Mouse (Mus musculus) forebrain, embryonic 10.5 days (tissue): ENCODE results near the gene Tubb5. TPM values are rescaled to one million over a fixed set of nuclear protein-coding genes. Genes with fewer than 3 reads are reported as not detected.
A peak's percentile ranks its signal among the peaks of the same experiment; 100 is the strongest.
"Not testable (repeated sequence)": the region's sequence is repeated elsewhere in the genome, so short reads cannot be mapped to it uniquely, and the experiment has no call there.

Experiments
- DNase-seq: peaks from one replicate; pipeline ENCODE4 v3.0.0-alpha.2; 2017; ENCODE audit warnings: low spot score; ENCODE audit errors: extremely low spot score
- H3K27ac ChIP-seq: fragments of 300-500 bp; sonication (generic); 2 replicates; pipeline ENCODE4 v1.5.1; 2016; ENCODE audit warnings: mild to moderate bottlenecking
- H3K27me3 ChIP-seq: fragments of 300-500 bp; sonication (generic); 2 replicates; pipeline ENCODE4 v1.6.1; 2016; ENCODE audit warnings: mild to moderate bottlenecking; ENCODE audit not compliant: poor library complexity, severe bottlenecking
- H3K36me3 ChIP-seq: fragments of 300-500 bp; sonication (generic); replicated peaks from 2 replicates; pipeline ENCODE4 v1.6.1; 2016; ENCODE audit warnings: mild to moderate bottlenecking, moderate library complexity
- H3K4me1 ChIP-seq: fragments of 300-500 bp; sonication (generic); 2 replicates; pipeline ENCODE4 v1.6.1; 2016
- H3K4me3 ChIP-seq: fragments of 300-500 bp; sonication (generic); 2 replicates; pipeline ENCODE4 v1.5.1; 2016; ENCODE audit warnings: mild to moderate bottlenecking, moderate library complexity
- H3K9me3 ChIP-seq: fragments of 300-500 bp; sonication (generic); 2 replicates; pipeline ENCODE4 v1.6.1; 2016; ENCODE audit warnings: mild to moderate bottlenecking, moderate library complexity
- WGBS: fragments of 180-500 bp; shearing (Covaris S2); methylation state at CpG from one replicate; pipeline ENCODE4 v1.1.7; 2016; 5-methylcytosine and 5-hydroxymethylcytosine counted together
- polyA plus RNA-seq: library from polyadenylated mRNA; unstranded; fragments of >200 nt; fragmentation: Nextera tagmentation; extraction: Ambion mirVana; gene quantifications from 2 replicates; pipeline ENCODE4 v1.2.1, GENCODE M21; 2016

Tubb5 gene
- polyA plus RNA-seq, 1 experiment from 2014 or later: 1,608 TPM

- DNase-seq: no peak
- no peaks in the 10 kb centered on the region for H3K9me3 ChIP-seq
- H3K4me1 ChIP-seq: peaks cover 34% of the 10 kb centered on the region
- 99% methylated on average over 3 of the region's 3 CpGs for WGBS
- peak overlapping the region; percentile 72; the same call in 1 of the 2 replicates for H3K4me3 ChIP-seq
- peaks cover 46% of the 10 kb centered on the region for H3K36me3 ChIP-seq
- no peak overlapping the region for H3K27ac ChIP-seq
- H3K27me3 ChIP-seq: no peaks in the 10 kb centered on the region
Measured at GRCm38 (mm10) chr17:35843514-35843913, 5.4 kb upstream of the Tubb5 start.

GRCm38 (mm10) chr17:35842006-35842405 lies 3.9 kb upstream of the Tubb5 start:
- Histone ChIP-seq H3K27ac (peak overlapping the region; percentile 94), H3K4me3 (peak overlapping the region; percentile 72), H3K9me3 (no peaks in the 10 kb centered on the region), H3K36me3 (peaks cover 32% of the 10 kb centered on the region), H3K27me3 (no peaks in the 10 kb centered on the region), H3K4me1 (peaks cover 35% of the 10 kb centered on the region)
- no peak for DNase-seq
- WGBS: 24% methylated on average over 11 of the region's 11 CpGs

- Histone ChIP-seq H3K27ac (peak within 1 kb of the TSS; percentile 94), H3K9me3 (no peaks in the 10 kb centered on the region), H3K4me3 (peak within 1 kb of the TSS; percentile 72), H3K36me3 (peaks cover 32% of the 10 kb centered on the region), H3K27me3 (no peaks in the 10 kb centered on the region), H3K4me1 (peaks cover 36% of the 10 kb centered on the region)
- peak; percentile 100 for DNase-seq
- WGBS: under 1% methylated on average over 59 of the region's 59 CpGs
Measured at GRCm38 (mm10) chr17:35841076-35841950, 3.2 kb upstream of the Tubb5 start, which contains the start of gene Mdc1. Gene Mdc1, plus strand, starts transcription at chr17:35841515.

- Histone ChIP-seq H3K36me3 (peaks cover 32% of the 10 kb centered on the region), H3K9me3 (no peaks in the 10 kb centered on the region), H3K4me3 (peak overlapping the region; percentile 72), H3K27me3 (no peaks in the 10 kb centered on the region), H3K27ac (peak overlapping the region; percentile 94), H3K4me1 (peaks cover 43% of the 10 kb centered on the region)
- DNase-seq: no peak
- 57% methylated on average over 14 of the region's 14 CpGs for whole genome bisulfite sequencing
Measured at GRCm38 (mm10) chr17:35840561-35840960, 2.5 kb upstream of the Tubb5 start.

GRCm38 (mm10) chr17:35839002-35839401 lies 896 bp upstream of the Tubb5 start:
- H3K4me1 ChIP-seq: peaks cover 59% of the 10 kb centered on the region
- DNase-seq, H3K27me3 ChIP-seq, H3K9me3 ChIP-seq: not testable (repeated sequence)
- peak overlapping the region; percentile 90 for H3K4me3 ChIP-seq
- WGBS: 55% methylated on average over 3 of the region's 3 CpGs
- H3K36me3 ChIP-seq: peaks cover 32% of the 10 kb centered on the region
- H3K27ac ChIP-seq: peak overlapping the region; percentile 99

- H3K4me3 ChIP-seq: peak overlapping the region; percentile 90
- H3K27ac ChIP-seq: peak overlapping the region; percentile 99
- no peaks in the 10 kb centered on the region for H3K27me3 ChIP-seq
- H3K36me3 ChIP-seq: peaks cover 36% of the 10 kb centered on the region
- peaks cover 63% of the 10 kb centered on the region for H3K4me1 ChIP-seq
- DNase-seq: peak; percentile 53
- H3K9me3 ChIP-seq: no peaks in the 10 kb centered on the region
- under 1% methylated on average over 5 of the region's 5 CpGs for WGBS
Measured at GRCm38 (mm10) chr17:35838570-35838969, 464 bp upstream of the Tubb5 start.

GRCm38 (mm10) chr17:35837487-35837886 lies 619 bp downstream of the Tubb5 start:
- peak; percentile 71 for DNase-seq
- Histone ChIP-seq H3K27me3 (no peaks in the 10 kb centered on the region), H3K36me3 (peaks cover 47% of the 10 kb centered on the region), H3K9me3 (no peaks in the 10 kb centered on the region), H3K4me3 (peak overlapping the region; percentile 90), H3K4me1 (peaks cover 57% of the 10 kb centered on the region), H3K27ac (peak overlapping the region; percentile 99)
- under 1% methylated on average over 18 of the region's 18 CpGs for WGBS

- Histone ChIP-seq H3K4me1 (peaks cover 52% of the 10 kb centered on the region), H3K36me3 (peaks cover 51% of the 10 kb centered on the region), H3K9me3 (no peaks in the 10 kb centered on the region), H3K27ac (peak overlapping the region; percentile 99), H3K4me3 (peak overlapping the region; percentile 90), H3K27me3 (no peaks in the 10 kb centered on the region)
- peak; percentile 93 for DNase-seq
- under 1% methylated on average over 25 of the region's 25 CpGs for WGBS
Measured at GRCm38 (mm10) chr17:35836991-35837422, 1.1 kb downstream of the Tubb5 start.

- peak overlapping the region; percentile 99 for H3K27ac ChIP-seq
- WGBS: 10% methylated on average over 24 of the region's 24 CpGs
- DNase-seq: peak; percentile 70
- peak overlapping the region; percentile 90 for H3K4me3 ChIP-seq
- no peaks in the 10 kb centered on the region for H3K27me3 ChIP-seq
- H3K36me3 ChIP-seq: peaks cover 58% of the 10 kb centered on the region
- H3K9me3 ChIP-seq: no peaks in the 10 kb centered on the region
- peaks cover 49% of the 10 kb centered on the region for H3K4me1 ChIP-seq
Measured at GRCm38 (mm10) chr17:35836178-35836965, 1.7 kb downstream of the Tubb5 start.

- H3K4me3 ChIP-seq: peak overlapping the region; percentile 90
- H3K27me3 ChIP-seq: no peaks in the 10 kb centered on the region
- no peak for DNase-seq
- peaks cover 65% of the 10 kb centered on the region for H3K36me3 ChIP-seq
- peaks cover 48% of the 10 kb centered on the region for H3K4me1 ChIP-seq
- peak overlapping the region; percentile 99; the same call in 1 of the 2 replicates for H3K27ac ChIP-seq
- 90% methylated on average over 26 of the region's 26 CpGs for WGBS
- no peaks in the 10 kb centered on the region for H3K9me3 ChIP-seq
Measured at GRCm38 (mm10) chr17:35835424-35836140, 2.5 kb downstream of the Tubb5 start.

- DNase-seq: no peak
- Histone ChIP-seq H3K27ac (no peak overlapping the region), H3K9me3 (no peaks in the 10 kb centered on the region), H3K36me3 (peaks cover 71% of the 10 kb centered on the region), H3K4me1 (peaks cover 51% of the 10 kb centered on the region), H3K4me3 (peak overlapping the region; percentile 90), H3K27me3 (no peaks in the 10 kb centered on the region)
- 84% methylated on average over 26 of the region's 26 CpGs for WGBS
Measured at GRCm38 (mm10) chr17:35834696-35835422, 3.2 kb downstream of the Tubb5 start.

GRCm38 (mm10) chr17:35833894-35834293 lies 4.2 kb downstream of the Tubb5 start:
- Histone ChIP-seq H3K27me3 (no peaks in the 10 kb centered on the region), H3K36me3 (peaks cover 80% of the 10 kb centered on the region), H3K4me3 (peak overlapping the region; percentile 90; the same call in 1 of the 2 replicates), H3K9me3 (no peaks in the 10 kb centered on the region), H3K4me1 (peaks cover 47% of the 10 kb centered on the region), H3K27ac (no peak overlapping the region)
- DNase-seq: no peak
- 62% methylated on average over 5 of the region's 5 CpGs for WGBS
